Mouse (Mus musculus) left cerebral cortex, adult 2 months (tissue): ENCODE results near the gene Lpar3. TPM values are rescaled to one million over a fixed set of nuclear protein-coding genes. Genes with fewer than 3 reads are reported as not detected.
A peak's percentile ranks its signal among the peaks of the same experiment; 100 is the strongest.

Experiments
- DNase-seq, 2 experiments: peaks; one replicate each; pipeline ENCODE4 v3.0.0; 2021 to 2022; ENCODE audit warnings: low spot score in 2 of 2, mixed read lengths in 1 of 2; ENCODE audit errors: extremely low spot score in 1 of 2
- H3K27ac ChIP-seq: fragments of 200-600 bp; 2 replicates; pipeline ENCODE4 v1.8.1; 2022
- H3K4me3 ChIP-seq: fragments of 200-600 bp; 2 replicates; pipeline ENCODE4 v1.8.1; 2022
- CTCF ChIP-seq: fragments of 200-600 bp; IDR thresholded peaks from 2 replicates; pipeline ENCODE4 v1.8.1; 2022; ENCODE audit warnings: antibody characterized with exemption, mild to moderate bottlenecking, moderate library complexity
- intact Hi-C: fragments of 180-260 bp; cut with DNase I; formaldehyde crosslinking; loops from one replicate; pipeline ENCODE4 v1.15.1; 2025
- total RNA-seq, 2 experiments: library from RNA; stranded (reverse); gene quantifications; 2 replicates each; pipeline ENCODE4 v1.2.3; 2021

The Lpar3 gene
- total RNA-seq, 2 experiments from 2014 or later: 0.27 to 0.49 TPM

DNA sequence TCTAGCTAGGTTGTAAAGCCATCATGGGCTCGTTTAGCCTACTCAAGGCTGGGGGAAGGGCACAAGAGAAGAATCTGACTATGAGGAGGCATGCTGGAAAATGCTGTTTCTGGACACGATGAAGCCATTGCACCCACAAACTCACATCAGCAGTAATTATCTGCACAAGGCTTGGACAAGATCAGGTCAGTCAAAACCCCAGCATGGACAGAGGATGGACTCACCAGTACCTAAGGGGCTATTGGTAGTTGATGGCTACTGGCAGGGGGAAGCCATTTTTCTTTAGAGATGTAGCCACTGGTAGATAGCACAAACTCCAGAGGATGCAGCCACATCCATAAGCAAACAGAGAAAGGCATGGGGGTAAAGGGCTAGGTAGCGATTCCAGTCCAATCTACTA lies 81.7 kb downstream of the Lpar3 start:
- DNase-seq: no peak
- intact Hi-C loops: no loop called here
- no peak overlapping the region for H3K4me3 ChIP-seq
- H3K27ac ChIP-seq: no peak overlapping the region
- no peak for TF ChIP-seq CTCF

DNA sequence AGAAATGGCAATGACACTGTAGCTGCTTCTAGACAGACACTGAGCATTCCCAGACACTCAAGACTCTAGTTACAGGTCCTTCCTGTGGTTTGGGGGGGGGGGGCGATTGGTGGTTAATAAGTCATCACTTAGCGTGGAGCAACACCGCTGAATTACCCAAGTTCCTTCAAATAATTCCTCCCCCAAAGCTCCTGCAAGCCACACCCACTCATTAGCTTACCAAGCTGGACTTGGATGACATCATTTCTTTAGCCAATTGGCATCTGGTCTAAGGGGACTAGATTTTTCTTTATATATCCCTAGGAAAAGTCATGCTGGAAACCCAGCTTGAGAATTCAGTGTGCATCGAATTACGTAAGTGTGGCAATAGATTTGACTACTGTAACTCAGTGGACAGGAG lies 82.4 kb downstream of the Lpar3 start:
- Histone ChIP-seq H3K4me3 (no peak overlapping the region), H3K27ac (no peak overlapping the region)
- no peak for DNase-seq
- intact Hi-C loops: no loop called here
- TF ChIP-seq CTCF: no peak

DNA sequence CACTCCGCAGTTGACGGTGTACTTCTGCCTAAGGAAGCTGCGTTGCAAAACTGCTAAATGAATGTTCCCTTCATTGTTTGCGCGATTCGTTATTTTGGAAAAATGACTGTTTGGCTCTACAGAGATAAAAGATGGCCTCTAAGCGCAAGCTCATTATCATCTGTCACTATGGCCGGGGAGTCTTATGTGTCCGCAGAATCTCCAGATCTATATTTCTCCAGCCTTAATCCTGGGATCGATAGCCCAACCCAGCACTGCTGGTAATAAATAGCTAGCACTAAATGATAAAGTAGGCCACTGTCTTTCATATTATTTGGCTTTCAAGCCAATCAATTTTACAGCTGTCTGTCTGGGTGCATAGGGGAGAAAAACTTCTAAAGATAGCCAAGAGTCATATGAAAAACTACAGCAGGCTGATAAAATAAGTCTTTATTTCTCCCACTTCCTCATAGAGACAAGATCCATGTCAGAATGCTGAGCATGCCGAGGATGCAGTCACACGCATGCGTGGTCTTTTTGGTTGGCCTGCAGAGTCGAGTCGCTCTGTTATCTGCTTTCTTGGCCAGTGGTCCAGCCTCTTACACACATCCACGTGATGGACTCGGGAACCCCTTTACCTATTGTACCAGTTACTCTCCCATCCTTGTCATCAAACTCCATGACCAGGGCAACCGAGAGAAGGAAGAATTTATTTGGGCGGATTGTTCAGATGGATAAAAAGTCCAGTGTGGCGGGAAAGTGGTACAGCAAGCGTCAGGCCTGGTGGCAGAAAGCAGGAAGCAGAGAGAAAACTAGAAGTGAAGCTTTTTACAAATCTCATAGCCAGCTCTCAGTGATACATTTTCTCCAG lies 84.0 kb downstream of the Lpar3 start:
- Histone ChIP-seq H3K27ac (no peak overlapping the region), H3K4me3 (no peak overlapping the region)
- TF ChIP-seq CTCF: no peak
- intact Hi-C loops: no loop called here
- no peak for DNase-seq

DNA sequence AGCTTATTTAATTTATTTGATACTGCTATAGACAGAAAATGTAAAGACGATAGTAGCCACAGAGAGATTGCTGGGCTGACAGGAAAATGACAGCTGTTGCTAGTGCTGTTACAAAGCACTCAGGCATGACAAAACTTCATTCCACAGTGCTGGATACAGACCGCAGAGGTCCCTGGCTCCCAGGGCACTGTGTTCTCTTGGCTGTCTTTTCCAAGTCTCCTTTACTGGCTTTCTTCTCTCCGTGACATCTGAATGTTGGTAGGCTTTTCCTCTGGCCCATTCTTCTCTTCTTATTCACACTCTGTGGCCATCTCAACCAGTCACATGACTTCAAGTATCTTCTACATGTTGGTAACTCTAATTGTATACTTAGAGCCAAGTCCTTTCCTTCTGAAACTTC lies 86.6 kb downstream of the Lpar3 start:
- intact Hi-C loops: no loop called here
- no peak for TF ChIP-seq CTCF
- no peak for DNase-seq
- Histone ChIP-seq H3K4me3 (no peak overlapping the region), H3K27ac (no peak overlapping the region)

DNA sequence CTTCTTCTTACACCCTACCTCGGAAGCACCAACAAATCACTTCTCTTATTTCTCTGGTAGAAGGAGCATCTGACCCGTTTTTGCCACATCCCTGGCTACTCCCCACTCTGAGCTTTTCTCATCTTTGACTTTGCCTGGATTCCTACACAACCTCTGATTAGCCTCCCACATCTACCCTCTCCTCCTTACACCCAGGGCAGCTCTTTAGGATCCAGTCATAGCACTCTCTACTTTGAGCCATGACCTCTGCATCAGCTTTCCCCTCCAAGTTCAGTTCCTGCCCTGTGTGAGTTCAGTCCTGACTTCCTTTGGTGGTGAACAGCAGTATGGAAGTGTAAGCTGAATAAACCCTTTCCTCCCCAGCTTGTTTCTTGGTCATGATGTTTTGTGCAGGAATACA lies 87.1 kb downstream of the Lpar3 start:
- no peak for TF ChIP-seq CTCF
- DNase-seq: no peak
- Histone ChIP-seq H3K4me3 (no peak overlapping the region), H3K27ac (no peak overlapping the region)
- intact Hi-C loops: no loop called here

DNA sequence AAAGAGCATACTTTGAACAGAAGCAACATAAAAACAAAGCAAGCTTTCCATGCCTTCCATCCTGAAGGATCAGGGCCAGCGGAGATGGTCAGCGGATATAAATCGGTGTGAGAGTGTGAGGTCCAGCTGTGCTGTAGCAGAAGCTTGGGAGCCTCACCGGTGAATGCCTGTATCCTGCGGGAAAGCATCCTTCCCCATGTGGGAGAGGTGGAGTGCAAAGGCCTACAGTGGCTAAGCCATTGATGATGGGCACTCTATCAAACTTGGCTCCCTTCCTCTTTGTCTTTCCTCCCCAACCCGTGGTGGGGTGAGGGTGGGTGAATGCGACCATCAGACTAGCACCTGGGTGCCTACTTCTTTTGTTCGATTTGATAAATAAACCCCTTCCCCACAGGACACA lies 88.8 kb downstream of the Lpar3 start:
- DNase-seq: no peak
- H3K27ac ChIP-seq: no peak overlapping the region

DNA sequence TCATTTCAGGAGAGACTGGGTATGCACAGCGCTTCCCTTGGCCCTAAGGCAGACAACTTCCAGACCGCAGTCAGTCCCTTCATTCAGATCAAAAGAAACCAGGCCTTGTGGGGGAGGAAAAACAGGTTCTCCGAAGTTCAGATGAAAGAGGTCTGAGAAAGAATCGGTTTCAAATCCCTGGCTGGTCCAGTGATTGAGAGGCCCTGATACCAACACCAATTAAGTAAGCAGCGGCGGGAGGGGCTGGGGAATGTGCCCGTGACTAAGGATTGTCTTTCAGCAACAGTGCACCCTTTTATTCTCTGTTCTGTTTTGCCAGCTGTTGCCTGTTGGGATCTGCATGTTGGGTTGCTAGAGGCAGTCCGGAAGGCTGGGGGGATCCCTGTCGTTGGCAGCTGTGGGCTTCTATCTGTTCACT lies 90.4 kb downstream of the Lpar3 start:
- Histone ChIP-seq H3K4me3 (no peak overlapping the region), H3K27ac (no peak overlapping the region)
- no peak for TF ChIP-seq CTCF
- intact Hi-C loops: no loop called here
- DNase-seq: no peak

More for the DNA sequence above, 88.8 kb downstream of the Lpar3 start:
- TF ChIP-seq CTCF: no peak
- H3K4me3 ChIP-seq: no peak overlapping the region
- intact Hi-C loops: no loop called here

DNA sequence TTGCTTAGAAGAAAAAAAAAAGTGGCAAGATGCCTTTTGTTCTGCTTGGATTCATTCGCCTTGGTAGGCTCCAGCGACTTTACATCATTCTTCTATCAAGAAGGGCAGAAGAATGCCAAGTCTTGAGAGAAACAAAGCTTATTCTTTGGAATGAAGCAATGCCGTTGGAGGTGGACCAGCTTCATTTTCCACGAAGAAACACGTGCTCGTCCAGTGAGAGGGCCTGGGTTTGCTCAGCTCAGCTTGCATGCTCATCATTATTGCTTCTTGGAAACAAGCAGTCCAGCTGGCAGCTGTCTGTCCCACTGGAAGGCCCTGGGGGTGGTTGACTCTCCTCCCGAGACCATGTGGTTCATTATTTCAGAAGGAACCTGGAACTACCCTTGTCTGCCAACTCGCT lies 94.7 kb downstream of the Lpar3 start:
- intact Hi-C loops: no loop called here
- TF ChIP-seq CTCF: no peak
- DNase-seq: no peak
- Histone ChIP-seq H3K4me3 (no peak overlapping the region), H3K27ac (no peak overlapping the region)

DNA sequence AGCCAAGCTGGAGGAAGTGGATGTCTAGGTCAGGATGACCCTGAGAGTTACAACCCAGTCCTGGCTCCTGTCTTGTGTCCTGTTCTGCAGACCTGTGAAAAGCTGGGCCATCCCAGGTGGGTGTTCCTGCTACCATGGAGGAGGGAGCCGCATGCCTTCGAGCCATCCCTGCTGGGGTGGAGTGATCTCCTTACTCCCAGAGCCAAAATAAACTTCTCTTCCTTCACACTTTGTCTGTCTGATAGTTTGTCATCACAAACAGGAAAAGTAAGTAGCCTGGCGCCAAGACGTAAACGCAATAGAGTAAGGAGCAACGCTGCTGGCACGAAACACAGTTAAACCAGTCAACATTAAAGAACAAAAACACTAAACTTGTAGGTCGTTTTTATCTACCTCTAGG lies 95.5 kb downstream of the Lpar3 start:
- TF ChIP-seq CTCF: no peak

DNA sequence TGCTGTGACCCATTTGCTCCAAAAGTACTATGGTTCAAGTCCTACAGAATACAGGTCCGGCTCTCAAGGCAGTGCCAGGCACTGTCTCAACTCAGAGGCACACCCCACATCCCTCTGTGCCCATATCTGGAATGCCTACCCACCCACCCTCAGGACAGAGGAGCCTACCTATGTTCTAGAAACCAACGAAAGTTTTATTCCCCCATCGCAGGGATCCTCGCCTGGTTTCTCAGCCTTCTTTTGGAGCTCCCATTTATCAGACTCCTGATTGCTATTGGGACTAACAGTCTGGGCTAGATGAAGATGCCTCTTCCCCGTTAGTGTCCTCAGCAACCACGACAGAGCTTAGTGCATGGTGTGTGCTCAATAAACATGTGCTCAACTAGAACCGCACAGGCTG lies 96.6 kb downstream of the Lpar3 start:
- Histone ChIP-seq H3K27ac (no peak overlapping the region), H3K4me3 (no peak overlapping the region)
- DNase-seq: no peak
- TF ChIP-seq CTCF: no peak
- intact Hi-C loops: no loop called here

More for the DNA sequence above, 95.5 kb downstream of the Lpar3 start:
- DNase-seq: no peak
- no peak overlapping the region for H3K4me3 ChIP-seq
- intact Hi-C loops: no loop called here
- no peak overlapping the region for H3K27ac ChIP-seq

DNA sequence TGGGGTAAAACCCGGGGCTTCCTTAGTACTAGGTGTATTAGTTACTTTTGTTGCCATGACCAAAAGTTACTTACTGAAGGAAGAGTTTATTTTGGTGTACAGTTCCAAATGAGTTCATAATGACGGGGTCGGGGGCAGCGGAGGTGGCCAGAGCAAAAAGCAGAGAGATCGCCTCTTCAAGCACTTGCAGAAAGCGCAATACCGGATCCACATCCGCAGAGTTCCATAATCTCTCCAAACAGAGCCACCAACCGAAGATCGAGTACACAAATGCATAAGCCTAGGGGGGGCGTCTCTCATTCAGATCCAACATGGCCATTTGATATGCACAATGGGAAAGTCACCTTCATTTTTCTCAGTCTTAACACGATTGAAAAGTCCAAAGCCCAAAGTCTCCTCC lies 97.1 kb downstream of the Lpar3 start:
- intact Hi-C loops: no loop called here
- Histone ChIP-seq H3K4me3 (no peak overlapping the region), H3K27ac (no peak overlapping the region)
- no peak for DNase-seq
- TF ChIP-seq CTCF: no peak

DNA sequence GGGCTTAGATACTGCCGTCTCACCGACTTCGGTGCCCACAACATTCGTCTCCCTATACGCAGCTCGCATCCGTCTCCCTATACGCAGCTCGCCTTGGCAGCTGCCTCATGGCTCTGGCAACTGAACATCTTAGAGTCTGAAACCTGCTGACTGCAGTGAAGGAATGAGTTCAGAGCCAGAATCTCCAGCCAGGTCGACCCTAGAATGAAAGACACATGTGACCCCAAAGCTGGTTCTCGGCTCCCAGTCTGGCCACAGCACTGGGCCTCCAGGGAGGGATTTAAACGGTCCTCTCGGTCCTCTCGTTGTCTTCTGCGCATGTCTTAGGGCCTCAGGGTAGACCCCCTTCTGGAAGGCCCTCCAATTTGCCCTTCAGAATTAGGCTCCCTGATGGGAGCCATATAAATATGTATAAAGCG lies 97.8 kb downstream of the Lpar3 start:
- Histone ChIP-seq H3K4me3 (0 out of 2 replicates have a peak overlapping the region, but pooled peaks have one; percentile 2), H3K27ac (no peak overlapping the region)
- TF ChIP-seq CTCF: no peak
- intact Hi-C loops: no loop called here
- no peak for DNase-seq

DNA sequence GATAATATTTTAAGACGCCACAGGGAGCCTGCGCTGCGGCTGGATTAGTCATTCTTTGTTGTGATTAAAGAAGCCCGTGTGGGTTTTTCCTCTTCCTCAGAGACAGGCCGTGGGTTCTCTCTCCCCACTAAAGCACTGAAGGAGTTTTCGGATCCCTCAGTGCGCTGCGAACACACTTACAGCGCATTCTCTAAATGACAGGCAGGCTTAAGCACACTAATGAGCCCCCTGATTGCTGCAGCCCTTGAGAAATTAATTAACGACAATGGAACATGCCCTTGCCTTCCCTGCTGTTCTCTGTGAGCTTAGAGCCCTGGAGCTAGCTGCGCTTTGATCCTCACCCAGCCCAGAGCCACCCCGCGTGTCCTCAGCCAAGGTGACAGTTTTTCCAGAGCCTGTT lies 98.2 kb downstream of the Lpar3 start:
- intact Hi-C loops: no loop called here
- Histone ChIP-seq H3K27ac (no peak overlapping the region), H3K4me3 (0 out of 2 replicates have a peak overlapping the region, but pooled peaks have one; percentile 2)
- no peak for TF ChIP-seq CTCF
- peak in 1 of 2 experiments; percentile 44 for DNase-seq
